Mouse (Mus musculus) midbrain, postnatal 0 days (tissue): Measurements from ENCODE around the gene Rere. TPM values are rescaled to one million over a fixed set of nuclear protein-coding genes. Genes with fewer than 3 reads are reported as not detected.

Experiments used
- ATAC-seq: fragments of 200-750 bp; cut with Nextera tagmentation; 2 replicates; pipeline ENCODE4 v1.8.0; 2017; ENCODE audit warnings: moderate number of reproducible peaks, mild to moderate bottlenecking, moderate TSS enrichment, moderate library complexity; ENCODE audit not compliant: low FRiP score
- DNase-seq: peaks from one replicate; pipeline ENCODE4 v3.0.0-alpha.2; 2015; ENCODE audit warnings: low spot score
- H3K27ac ChIP-seq: fragments of 300-500 bp; sonication (generic); 2 replicates; pipeline ENCODE4 v1.5.1; 2014; ENCODE audit warnings: low read depth, mild to moderate bottlenecking, low read length, mixed read lengths
- H3K27me3 ChIP-seq: fragments of 300-500 bp; sonication (generic); 2 replicates; pipeline ENCODE4 v1.6.1; 2014; ENCODE audit warnings: low read length, control low read depth, mixed read lengths; ENCODE audit not compliant: insufficient read depth
- H3K36me3 ChIP-seq: fragments of 300-500 bp; sonication (generic); 2 replicates; pipeline ENCODE4 v1.6.1; 2014; ENCODE audit warnings: low read length, control low read depth, mixed read lengths; ENCODE audit not compliant: insufficient read depth
- H3K4me1 ChIP-seq: fragments of 300-500 bp; sonication (generic); 2 replicates; pipeline ENCODE4 v1.6.1; 2014; ENCODE audit warnings: mild to moderate bottlenecking, control low read depth, antibody characterized with exemption, low read length, mixed read lengths; ENCODE audit not compliant: insufficient read depth
- H3K4me2 ChIP-seq: fragments of 300-500 bp; sonication (generic); 2 replicates; pipeline ENCODE4 v1.6.1; 2014; ENCODE audit warnings: low read depth, mild to moderate bottlenecking, low read length, mixed read lengths; ENCODE audit not compliant: poor library complexity, severe bottlenecking
- H3K4me3 ChIP-seq: fragments of 300-500 bp; sonication (generic); 2 replicates; pipeline ENCODE4 v1.5.1; 2014; ENCODE audit warnings: low read depth, mild to moderate bottlenecking, low read length, moderate library complexity
- H3K9ac ChIP-seq: fragments of 300-500 bp; sonication (generic); replicated peaks from 2 replicates; pipeline ENCODE4 v1.6.1; 2014; ENCODE audit warnings: mild to moderate bottlenecking, low read length, moderate library complexity, mixed read lengths; ENCODE audit not compliant: poor library complexity, severe bottlenecking
- H3K9me3 ChIP-seq: fragments of 300-500 bp; sonication (generic); 2 replicates; pipeline ENCODE4 v1.6.1; 2016; ENCODE audit warnings: low read length, control low read depth
- CTCF ChIP-seq: IDR thresholded peaks from 2 replicates; pipeline ENCODE4 v1.5.1; 2016; ENCODE audit warnings: antibody characterized with exemption, mild to moderate bottlenecking
- WGBS: fragments of 180-500 bp; shearing (Covaris S2); extraction: QIAGEN DNeasy Blood & Tissue Kit; methylation state at CpG from one replicate; pipeline ENCODE4 v1.1.7; 2014; 5-methylcytosine and 5-hydroxymethylcytosine counted together
- polyA plus RNA-seq: library from polyadenylated mRNA; unstranded; fragments of >200 nt; fragmentation: Nextera tagmentation; extraction: Ambion mirVana; gene quantifications from 2 replicates; pipeline ENCODE4 v1.2.1, GENCODE M21; 2015
- total RNA-seq: library from RNA; depleted of rRNA; stranded (reverse); fragments of >200 nt; gene quantifications from 2 replicates; pipeline ENCODE4 v1.2.3, GENCODE M21; 2014

Gene Rere
- total and polyA plus RNA-seq, 2 experiments from 2014 or later = 22.7 to 36.8 TPM

DNA sequence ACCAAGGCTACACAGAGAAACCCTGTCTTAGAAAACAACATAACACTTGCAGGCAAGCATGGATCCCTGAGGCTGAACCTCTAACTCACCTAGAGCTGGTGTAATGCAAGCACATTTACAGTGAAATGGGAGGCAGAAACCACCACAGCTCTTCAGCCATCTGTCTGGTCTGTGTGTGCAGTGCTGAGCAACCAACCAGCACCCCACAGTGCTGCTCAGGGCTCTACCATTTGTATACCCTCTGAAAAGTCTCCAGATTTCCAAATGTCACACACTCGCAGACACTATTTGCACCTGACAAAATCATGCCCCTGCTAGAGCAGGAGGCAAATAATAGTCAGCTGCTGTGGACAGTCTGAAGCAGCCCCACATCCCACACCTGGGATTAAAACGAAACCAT, 31.2 kb downstream of the Rere start:
- Histone ChIP-seq H3K36me3 (no peaks in the 10 kb centered on the region), H3K4me2 (no peak overlapping the region), H3K27ac (no peak overlapping the region), H3K9ac (no peak overlapping the region), H3K9me3 (no peaks in the 10 kb centered on the region), H3K4me3 (no peak overlapping the region), H3K4me1 (peaks cover 5% of the 10 kb centered on the region; the same call in 1 of the 2 replicates), H3K27me3 (no peaks in the 10 kb centered on the region)
- 88% methylated on average over 2 of the region's 2 CpGs for WGBS
- ATAC-seq (no peak), DNase-seq (no peak)
- no peak for TF ChIP-seq CTCF

DNA sequence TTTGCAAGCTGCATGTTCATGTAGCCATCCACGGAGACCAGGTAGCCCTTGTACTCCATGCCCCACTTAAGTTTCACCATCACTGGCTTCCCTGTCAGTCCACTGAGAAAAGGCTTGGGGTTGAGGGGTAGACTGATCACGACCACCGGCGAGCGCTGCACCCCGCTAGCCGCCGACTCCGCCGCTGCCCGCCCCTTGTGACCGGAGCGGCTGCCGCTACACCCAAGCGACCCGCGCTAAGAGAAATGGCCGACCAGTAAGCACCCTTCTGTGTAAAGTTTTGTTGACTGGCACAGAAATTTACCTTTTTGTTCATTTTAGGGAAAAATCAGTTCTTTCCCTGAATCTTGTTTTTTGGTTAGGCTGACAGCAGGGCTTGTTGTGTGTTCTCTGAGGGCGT, 33.9 kb downstream of the Rere start:
- no peak for DNase-seq
- Histone ChIP-seq H3K4me1 (no peaks in the 10 kb centered on the region), H3K27me3 (no peaks in the 10 kb centered on the region), H3K9me3 (no peaks in the 10 kb centered on the region), H3K36me3 (no peaks in the 10 kb centered on the region), H3K27ac (no peak overlapping the region), H3K4me3 (no peak overlapping the region), H3K9ac (no peak overlapping the region), H3K4me2 (no peak overlapping the region)
- 98% methylated on average over 19 of the region's 19 CpGs for WGBS
- TF ChIP-seq CTCF = no peak
- ATAC-seq = no peak

DNA sequence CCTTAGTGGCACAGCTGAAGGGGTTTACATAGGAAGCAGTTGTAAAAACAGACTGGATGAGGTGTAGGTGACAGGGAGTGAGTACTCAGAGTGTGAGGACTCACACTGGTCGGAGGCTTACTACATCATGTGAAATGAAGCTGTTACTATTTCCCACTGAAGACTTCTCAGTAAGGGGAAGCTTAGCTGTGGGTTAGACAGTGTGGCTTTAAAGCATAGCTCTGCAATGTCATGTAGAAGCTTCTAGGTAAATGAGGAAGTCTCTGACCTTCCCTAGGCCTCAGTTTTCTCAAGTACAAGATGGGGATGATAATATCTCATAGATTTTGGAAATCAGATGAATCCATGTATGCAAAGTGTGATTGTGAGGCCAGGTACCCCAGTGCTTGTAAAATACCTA, 35.1 kb downstream of the Rere start:
- no peak for TF ChIP-seq CTCF
- H3K4me2 ChIP-seq = no peak overlapping the region
- no peak overlapping the region for H3K27ac ChIP-seq
- H3K9ac ChIP-seq = no peak overlapping the region
- no peaks in the 10 kb centered on the region for H3K27me3 ChIP-seq
- no peaks in the 10 kb centered on the region for H3K4me1 ChIP-seq
- WGBS = 92% methylated on average over 1 of the region's 1 CpGs
- H3K36me3 ChIP-seq = no peaks in the 10 kb centered on the region
- no peak overlapping the region for H3K4me3 ChIP-seq
- ATAC-seq = no peak
- no peaks in the 10 kb centered on the region for H3K9me3 ChIP-seq
- DNase-seq = no peak

DNA sequence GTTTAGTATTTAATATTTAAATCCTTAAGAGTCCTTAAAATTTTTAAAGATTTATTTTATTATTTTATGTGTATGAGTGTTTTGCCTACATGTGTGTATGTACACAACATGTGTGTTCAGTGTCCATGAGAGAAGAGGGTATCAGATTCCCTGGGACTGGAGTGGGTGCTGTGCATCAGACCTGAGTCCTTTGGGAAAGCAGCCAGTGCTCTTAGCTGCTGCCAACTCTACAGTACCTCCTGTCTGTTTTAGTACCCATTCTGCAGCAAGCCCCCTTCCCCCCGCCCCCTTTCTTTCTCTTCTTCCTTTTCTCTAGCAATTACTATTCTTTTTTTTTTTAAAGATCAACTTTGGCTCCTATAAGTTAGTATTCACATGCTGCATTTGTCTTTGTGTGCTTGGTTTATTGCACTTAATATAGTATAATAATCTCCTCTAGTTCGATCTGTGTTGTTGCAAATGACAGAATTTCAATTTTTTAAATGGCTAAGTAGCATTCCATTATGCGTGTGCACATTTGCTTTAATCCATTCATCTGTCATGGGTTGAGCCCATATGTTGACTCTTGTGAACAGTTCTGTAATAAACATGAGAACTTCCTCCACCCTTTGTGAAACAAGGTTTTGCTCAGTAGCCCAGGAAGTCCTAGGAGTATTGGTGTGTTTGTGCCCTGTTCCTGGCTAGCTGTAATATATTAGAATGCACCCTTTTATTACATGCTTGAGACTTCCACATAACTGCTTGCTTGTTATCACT, 43.8 kb downstream of the Rere start:
- H3K4me3 ChIP-seq = no peak overlapping the region
- no peaks in the 10 kb centered on the region for H3K4me1 ChIP-seq
- no peak overlapping the region for H3K9ac ChIP-seq
- TF ChIP-seq CTCF = no peak
- DNase-seq (no peak), ATAC-seq (no peak)
- H3K4me2 ChIP-seq = no peak overlapping the region
- no peaks in the 10 kb centered on the region for H3K27me3 ChIP-seq
- H3K9me3 ChIP-seq = no peaks in the 10 kb centered on the region
- H3K36me3 ChIP-seq = no peaks in the 10 kb centered on the region
- WGBS = 70% methylated on average over 3 of the region's 3 CpGs
- H3K27ac ChIP-seq = no peak overlapping the region

DNA sequence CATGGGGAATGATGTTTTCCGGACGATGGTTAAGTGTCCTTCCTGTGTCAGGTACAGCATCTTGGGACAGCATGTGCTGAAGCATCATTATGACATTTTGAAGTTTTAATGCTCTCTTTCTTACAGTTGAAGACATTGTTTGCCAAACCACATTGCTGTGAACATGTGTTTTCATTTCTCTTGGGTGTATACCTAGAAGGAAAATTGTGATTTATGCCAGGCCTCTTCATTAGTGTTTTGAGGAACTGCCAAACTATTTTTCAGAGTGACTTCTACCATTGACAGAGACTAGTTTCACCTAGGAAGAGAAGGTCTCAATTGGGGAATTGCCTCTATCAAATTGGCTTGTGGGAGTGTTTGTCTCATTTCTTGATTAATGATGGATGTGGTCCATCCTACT, 44.6 kb downstream of the Rere start:
- H3K9ac ChIP-seq = no peak overlapping the region
- 79% methylated on average over 2 of the region's 2 CpGs for WGBS
- no peak for ATAC-seq
- no peak overlapping the region for H3K4me3 ChIP-seq
- no peak overlapping the region for H3K27ac ChIP-seq
- no peak for DNase-seq
- no peak overlapping the region for H3K4me2 ChIP-seq
- no peaks in the 10 kb centered on the region for H3K9me3 ChIP-seq
- TF ChIP-seq CTCF = no peak
- no peaks in the 10 kb centered on the region for H3K36me3 ChIP-seq
- no peaks in the 10 kb centered on the region for H3K27me3 ChIP-seq
- H3K4me1 ChIP-seq = no peaks in the 10 kb centered on the region

DNA sequence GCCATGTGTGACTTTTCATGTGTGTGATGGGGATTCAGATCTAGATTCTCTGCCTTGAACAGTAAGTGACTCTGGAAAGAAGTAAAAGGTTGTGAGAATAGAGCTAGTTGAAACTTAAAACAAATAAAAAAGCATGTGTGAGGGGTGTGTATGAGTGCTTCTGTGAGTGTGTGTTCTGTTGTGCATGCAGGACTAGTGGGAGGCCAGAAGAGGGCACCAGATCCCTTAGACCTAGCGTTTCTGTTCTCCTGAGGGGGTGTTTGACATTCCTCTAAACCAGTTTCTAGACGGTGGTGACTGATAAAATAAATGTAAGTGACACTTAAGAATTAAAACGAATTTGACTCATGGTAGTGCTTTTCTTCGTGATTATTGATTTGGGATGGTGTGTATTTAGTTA, 46.0 kb downstream of the Rere start:
- peak; percentile 48 for TF ChIP-seq CTCF
- DNase-seq (no peak), ATAC-seq (no peak)
- H3K9ac ChIP-seq = no peak overlapping the region
- WGBS = 83% methylated on average over 4 of the region's 4 CpGs
- no peaks in the 10 kb centered on the region for H3K4me1 ChIP-seq
- H3K4me3 ChIP-seq = no peak overlapping the region
- H3K27ac ChIP-seq = no peak overlapping the region
- no peaks in the 10 kb centered on the region for H3K9me3 ChIP-seq
- no peak overlapping the region for H3K4me2 ChIP-seq
- no peaks in the 10 kb centered on the region for H3K36me3 ChIP-seq
- no peaks in the 10 kb centered on the region for H3K27me3 ChIP-seq
